Mouse (Mus musculus) stomach, postnatal 0 days (tissue): ENCODE results near the gene Ptprq. TPM values are rescaled to one million over a fixed set of nuclear protein-coding genes. Genes with fewer than 3 reads are reported as not detected.

ENCODE experiments used
- ATAC-seq: fragments of 200-750 bp; cut with Nextera tagmentation; 2 replicates; pipeline ENCODE4 v1.8.0; 2017; ENCODE audit not compliant: low FRiP score, low TSS enrichment
- DNase-seq: peaks from one replicate; pipeline ENCODE4 v3.0.0-alpha.2; 2016; ENCODE audit warnings: low spot score
- H3K27ac ChIP-seq: fragments of 300-500 bp; sonication (generic); replicated peaks from 2 replicates; pipeline ENCODE4 v1.5.1; 2014; ENCODE audit warnings: mild to moderate bottlenecking, control low read depth
- H3K27me3 ChIP-seq: fragments of 300-500 bp; sonication (generic); 2 replicates; pipeline ENCODE4 v1.6.1; 2014; ENCODE audit warnings: low read length; ENCODE audit not compliant: control insufficient read depth, insufficient read depth
- H3K36me3 ChIP-seq: fragments of 300-500 bp; sonication (generic); 2 replicates; pipeline ENCODE4 v1.6.1; 2014; ENCODE audit warnings: low read length, mixed read lengths; ENCODE audit not compliant: control insufficient read depth, insufficient read depth
- H3K4me1 ChIP-seq: fragments of 300-500 bp; sonication (generic); replicated peaks from 2 replicates; pipeline ENCODE4 v1.6.1; 2014; ENCODE audit warnings: antibody characterized with exemption; ENCODE audit not compliant: control insufficient read depth, insufficient read depth
- H3K4me2 ChIP-seq: fragments of 300-500 bp; sonication (generic); replicated peaks from 2 replicates; pipeline ENCODE4 v1.6.1; 2014; ENCODE audit warnings: low read depth, mild to moderate bottlenecking, control low read depth, moderate library complexity
- H3K4me3 ChIP-seq: fragments of 300-500 bp; sonication (generic); 2 replicates; pipeline ENCODE4 v1.5.1; 2014; ENCODE audit warnings: low read depth, low read length, control low read depth
- H3K9ac ChIP-seq: fragments of 300-500 bp; sonication (generic); 2 replicates; pipeline ENCODE4 v1.6.1; 2014; ENCODE audit warnings: mild to moderate bottlenecking, low read length, control low read depth, mixed read lengths
- H3K9me3 ChIP-seq: fragments of 300-500 bp; sonication (generic); 2 replicates; pipeline ENCODE4 v1.6.1; 2016; ENCODE audit warnings: low read length; ENCODE audit not compliant: control insufficient read depth
- CTCF ChIP-seq: IDR thresholded peaks from 2 replicates; pipeline ENCODE4 v1.5.1; 2016; ENCODE audit warnings: antibody characterized with exemption, low read depth, mild to moderate bottlenecking, moderate library complexity
- EP300 ChIP-seq: optimal IDR thresholded peaks from 2 replicates; pipeline ENCODE3; 2016; ENCODE audit warnings: antibody characterized with exemption
- WGBS: fragments of 180-500 bp; shearing (Covaris S2); extraction: QIAGEN DNeasy Blood & Tissue Kit; methylation state at CpG from one replicate; pipeline ENCODE4 v1.1.7; 2014; 5-methylcytosine and 5-hydroxymethylcytosine counted together
- polyA plus RNA-seq: library from polyadenylated mRNA; unstranded; fragments of >200 nt; fragmentation: Nextera tagmentation; extraction: Ambion mirVana; gene quantifications from 2 replicates; pipeline ENCODE4 v1.2.1, GENCODE M21; 2015

Gene Ptprq
- polyA plus RNA-seq: 0.02 TPM in 1 of 2 replicates, not detected in the other

GRCm38 (mm10) chr10:107719806-107720205, at the start of gene Ptprq:
TSS of gene Ptprq (minus strand) at chr10:107720051.
- TF ChIP-seq CTCF (no peak), EP300 (no peak)
- Histone ChIP-seq H3K9ac (no peak within 1 kb of the TSS), H3K9me3 (no peaks in the 10 kb centered on the region), H3K4me1 (no peaks in the 10 kb centered on the region), H3K4me2 (no peak within 1 kb of the TSS), H3K27ac (no peak within 1 kb of the TSS), H3K36me3 (no peaks in the 10 kb centered on the region), H3K4me3 (no peak within 1 kb of the TSS), H3K27me3 (no peaks in the 10 kb centered on the region)
- WGBS: 54% methylated on average over 1 of the region's 1 CpGs
- no peak for DNase-seq
- ATAC-seq: no peak

- H3K36me3 ChIP-seq: no peaks in the 10 kb centered on the region
- H3K4me2 ChIP-seq: no peak overlapping the region
- WGBS: 67% methylated on average over 1 of the region's 1 CpGs
- H3K9ac ChIP-seq: no peak overlapping the region
- no peak for DNase-seq
- TF ChIP-seq EP300 (no peak), CTCF (no peak)
- no peaks in the 10 kb centered on the region for H3K9me3 ChIP-seq
- H3K27me3 ChIP-seq: no peaks in the 10 kb centered on the region
- ATAC-seq: no peak
- no peaks in the 10 kb centered on the region for H3K4me1 ChIP-seq
- no peak overlapping the region for H3K4me3 ChIP-seq
- H3K27ac ChIP-seq: no peak overlapping the region
These were observed 39.8 kb upstream of the Ptprq start for GRCm38 (mm10) chr10:107759624-107760023.

GRCm38 (mm10) chr10:107753471-107753870, 33.6 kb upstream of the Ptprq start:
- H3K9me3 ChIP-seq: no peaks in the 10 kb centered on the region
- no peak overlapping the region for H3K4me3 ChIP-seq
- no peak overlapping the region for H3K27ac ChIP-seq
- TF ChIP-seq CTCF (no peak), EP300 (no peak)
- ATAC-seq (no peak), DNase-seq (no peak)
- H3K9ac ChIP-seq: no peak overlapping the region
- H3K36me3 ChIP-seq: no peaks in the 10 kb centered on the region
- WGBS: 89% methylated on average over 3 of the region's 3 CpGs
- no peaks in the 10 kb centered on the region for H3K4me1 ChIP-seq
- no peaks in the 10 kb centered on the region for H3K27me3 ChIP-seq
- H3K4me2 ChIP-seq: no peak overlapping the region

GRCm38 (mm10) chr10:107752351-107753143, 32.7 kb upstream of the Ptprq start:
- DNase-seq (peak; percentile 21), ATAC-seq (0 out of 2 replicates have a peak, but pooled peaks have one; percentile 18)
- no peaks in the 10 kb centered on the region for H3K9me3 ChIP-seq
- no peaks in the 10 kb centered on the region for H3K27me3 ChIP-seq
- H3K4me1 ChIP-seq: no peaks in the 10 kb centered on the region
- no peaks in the 10 kb centered on the region for H3K36me3 ChIP-seq
- no peak overlapping the region for H3K27ac ChIP-seq
- no peak for TF ChIP-seq CTCF
- TF ChIP-seq EP300: no peak
- peak overlapping the region; percentile 36 for H3K4me2 ChIP-seq
- 24% methylated on average over 15 of the region's 15 CpGs for WGBS
- no peak overlapping the region for H3K9ac ChIP-seq
- no peak overlapping the region for H3K4me3 ChIP-seq

GRCm38 (mm10) chr10:107751944-107752343, 32.1 kb upstream of the Ptprq start:
- no peaks in the 10 kb centered on the region for H3K36me3 ChIP-seq
- no peaks in the 10 kb centered on the region for H3K27me3 ChIP-seq
- no peaks in the 10 kb centered on the region for H3K9me3 ChIP-seq
- no peak overlapping the region for H3K9ac ChIP-seq
- H3K4me2 ChIP-seq: peak overlapping the region; percentile 36; the same call in 1 of the 2 replicates
- no peak for ATAC-seq
- H3K27ac ChIP-seq: no peak overlapping the region
- no peak for TF ChIP-seq EP300
- H3K4me1 ChIP-seq: no peaks in the 10 kb centered on the region; the same call in 1 of the 2 replicates
- no peak overlapping the region for H3K4me3 ChIP-seq
- WGBS: 18% methylated on average over 6 of the region's 6 CpGs
- DNase-seq: no peak

- Histone ChIP-seq H3K9ac (no peak overlapping the region), H3K27me3 (no peaks in the 10 kb centered on the region), H3K36me3 (no peaks in the 10 kb centered on the region), H3K4me2 (no peak overlapping the region), H3K4me3 (no peak overlapping the region), H3K27ac (no peak overlapping the region), H3K4me1 (no peaks in the 10 kb centered on the region; the same call in 1 of the 2 replicates), H3K9me3 (no peaks in the 10 kb centered on the region)
- WGBS: 19% methylated on average over 5 of the region's 5 CpGs
- ATAC-seq (no peak), DNase-seq (no peak)
- peak; percentile 80 for TF ChIP-seq CTCF
- no peak for TF ChIP-seq EP300
These were observed 27.7 kb upstream of the Ptprq start for GRCm38 (mm10) chr10:107747566-107747965.
